Mouse (Mus musculus) hindbrain, embryonic 12.5 days (tissue): ENCODE measurements around the gene Larp1. TPM values are rescaled to one million over a fixed set of nuclear protein-coding genes. Genes with fewer than 3 reads are reported as not detected.

ENCODE experiments used
- ATAC-seq: fragments of 200-750 bp; cut with Nextera tagmentation; 2 replicates; pipeline ENCODE4 v1.8.0; 2017; ENCODE audit warnings: moderate TSS enrichment; ENCODE audit not compliant: low FRiP score
- H3K27ac ChIP-seq: fragments of 300-500 bp; sonication (generic); 2 replicates; pipeline ENCODE4 v1.5.1; 2016; ENCODE audit warnings: mild to moderate bottlenecking
- H3K27me3 ChIP-seq: fragments of 300-500 bp; sonication (generic); 2 replicates; pipeline ENCODE4 v1.6.1; 2016; ENCODE audit warnings: mild to moderate bottlenecking
- H3K36me3 ChIP-seq: fragments of 300-500 bp; sonication (generic); 2 replicates; pipeline ENCODE4 v1.6.1; 2016; ENCODE audit warnings: mild to moderate bottlenecking
- H3K4me1 ChIP-seq: fragments of 300-500 bp; sonication (generic); 2 replicates; pipeline ENCODE4 v1.6.1; 2016
- H3K4me2 ChIP-seq: fragments of 300-500 bp; sonication (generic); replicated peaks from 2 replicates; pipeline ENCODE4 v1.6.1; 2016; ENCODE audit warnings: mild to moderate bottlenecking
- H3K4me3 ChIP-seq: fragments of 300-500 bp; sonication (generic); 2 replicates; pipeline ENCODE4 v1.5.1; 2016; ENCODE audit warnings: mild to moderate bottlenecking
- H3K9ac ChIP-seq: fragments of 300-500 bp; sonication (generic); 2 replicates; pipeline ENCODE4 v1.6.1; 2016; ENCODE audit warnings: mild to moderate bottlenecking, moderate library complexity
- H3K9me3 ChIP-seq: fragments of 300-500 bp; sonication (generic); replicated peaks from 2 replicates; pipeline ENCODE4 v1.6.1; 2016; ENCODE audit warnings: mild to moderate bottlenecking
- WGBS: fragments of 180-500 bp; shearing (Covaris S2); methylation state at CpG from one replicate; pipeline ENCODE4 v1.1.7; 2016; 5-methylcytosine and 5-hydroxymethylcytosine counted together
- polyA plus RNA-seq: library from polyadenylated mRNA; unstranded; fragments of >200 nt; fragmentation: Nextera tagmentation; extraction: Ambion mirVana; gene quantifications from 2 replicates; pipeline ENCODE4 v1.2.1, GENCODE M21; 2016

The Larp1 gene
- polyA plus RNA-seq, 1 experiment from 2014 or later: 19.0 TPM

GRCm38 (mm10) chr11:58021095-58021494 is 12.2 kb downstream of the Larp1 start:
- Histone ChIP-seq H3K4me2 (no peak overlapping the region), H3K27ac (no peak overlapping the region), H3K36me3 (no peaks in the 10 kb centered on the region), H3K9me3 (no peaks in the 10 kb centered on the region), H3K4me1 (peaks cover 35% of the 10 kb centered on the region), H3K27me3 (no peaks in the 10 kb centered on the region), H3K9ac (no peak overlapping the region), H3K4me3 (no peak overlapping the region)
- 92% methylated on average over 1 of the region's 1 CpGs for WGBS
- ATAC-seq: no peak

GRCm38 (mm10) chr11:58021618-58022017 is 12.8 kb downstream of the Larp1 start:
- WGBS: 46% methylated on average over 2 of the region's 2 CpGs

GRCm38 (mm10) chr11:58024271-58024670 is 15.4 kb downstream of the Larp1 start:
- Histone ChIP-seq H3K4me3 (no peak overlapping the region), H3K9me3 (no peaks in the 10 kb centered on the region), H3K9ac (no peak overlapping the region), H3K4me2 (no peak overlapping the region), H3K27ac (no peak overlapping the region), H3K4me1 (peaks cover 17% of the 10 kb centered on the region), H3K36me3 (no peaks in the 10 kb centered on the region), H3K27me3 (no peaks in the 10 kb centered on the region)
- WGBS: 63% methylated on average over 1 of the region's 1 CpGs
- no peak for ATAC-seq

More at GRCm38 (mm10) chr11:58021618-58022017, 12.8 kb downstream of the Larp1 start:
- Histone ChIP-seq H3K4me2 (no peak overlapping the region), H3K27me3 (no peaks in the 10 kb centered on the region), H3K9me3 (no peaks in the 10 kb centered on the region), H3K36me3 (no peaks in the 10 kb centered on the region), H3K4me1 (peaks cover 30% of the 10 kb centered on the region), H3K27ac (no peak overlapping the region), H3K9ac (no peak overlapping the region), H3K4me3 (no peak overlapping the region)
- ATAC-seq: no peak

- ATAC-seq: no peak
Observed at GRCm38 (mm10) chr11:58024671-58025070, 15.8 kb downstream of the Larp1 start.

GRCm38 (mm10) chr11:58025881-58026280 is 17.0 kb downstream of the Larp1 start:
- no peaks in the 10 kb centered on the region for H3K9me3 ChIP-seq
- H3K4me1 ChIP-seq: peaks cover 16% of the 10 kb centered on the region
- no peaks in the 10 kb centered on the region for H3K36me3 ChIP-seq
- H3K4me2 ChIP-seq: no peak overlapping the region
- H3K4me3 ChIP-seq: no peak overlapping the region
- ATAC-seq: no peak
- WGBS: 87% methylated on average over 4 of the region's 4 CpGs
- no peak overlapping the region for H3K27ac ChIP-seq
- no peaks in the 10 kb centered on the region for H3K27me3 ChIP-seq
- H3K9ac ChIP-seq: no peak overlapping the region

More at GRCm38 (mm10) chr11:58024671-58025070, 15.8 kb downstream of the Larp1 start:
- H3K4me2 ChIP-seq: no peak overlapping the region
- no peaks in the 10 kb centered on the region for H3K27me3 ChIP-seq
- H3K9me3 ChIP-seq: no peaks in the 10 kb centered on the region
- H3K27ac ChIP-seq: no peak overlapping the region
- H3K36me3 ChIP-seq: no peaks in the 10 kb centered on the region
- no peak overlapping the region for H3K9ac ChIP-seq
- WGBS: 91% methylated on average over 2 of the region's 2 CpGs
- peaks cover 17% of the 10 kb centered on the region for H3K4me1 ChIP-seq
- no peak overlapping the region for H3K4me3 ChIP-seq

GRCm38 (mm10) chr11:58026337-58026736 is 17.5 kb downstream of the Larp1 start:
- no peak overlapping the region for H3K4me3 ChIP-seq
- H3K9me3 ChIP-seq: no peaks in the 10 kb centered on the region
- no peak overlapping the region for H3K27ac ChIP-seq
- 67% methylated on average over 3 of the region's 3 CpGs for WGBS
- H3K36me3 ChIP-seq: no peaks in the 10 kb centered on the region
- no peak for ATAC-seq
- H3K4me2 ChIP-seq: no peak overlapping the region
- H3K27me3 ChIP-seq: no peaks in the 10 kb centered on the region
- H3K4me1 ChIP-seq: peaks cover 15% of the 10 kb centered on the region
- H3K9ac ChIP-seq: no peak overlapping the region

- no peak overlapping the region for H3K4me2 ChIP-seq
- no peaks in the 10 kb centered on the region for H3K36me3 ChIP-seq
- no peak overlapping the region for H3K27ac ChIP-seq
- H3K9me3 ChIP-seq: no peaks in the 10 kb centered on the region
- H3K4me1 ChIP-seq: peaks cover 12% of the 10 kb centered on the region; the same call in 1 of the 2 replicates
- H3K4me3 ChIP-seq: no peak overlapping the region
- ATAC-seq: no peak
- no peak overlapping the region for H3K9ac ChIP-seq
- H3K27me3 ChIP-seq: no peaks in the 10 kb centered on the region
- WGBS: 69% methylated on average over 1 of the region's 1 CpGs
Observed at GRCm38 (mm10) chr11:58026860-58027259, 18.0 kb downstream of the Larp1 start.

- 83% methylated on average over 1 of the region's 1 CpGs for WGBS
- no peak for ATAC-seq
- Histone ChIP-seq H3K4me1 (0 out of 2 replicates have a peak, but pooled peaks cover 13% of the 10 kb centered on the region), H3K36me3 (no peaks in the 10 kb centered on the region), H3K27ac (no peak overlapping the region), H3K9ac (no peak overlapping the region), H3K4me3 (no peak overlapping the region), H3K27me3 (no peaks in the 10 kb centered on the region), H3K9me3 (no peaks in the 10 kb centered on the region), H3K4me2 (no peak overlapping the region)
Observed at GRCm38 (mm10) chr11:58028981-58029380, 20.1 kb downstream of the Larp1 start.

- no peak for ATAC-seq
- no peaks in the 10 kb centered on the region for H3K36me3 ChIP-seq
- no peaks in the 10 kb centered on the region for H3K27me3 ChIP-seq
- H3K9me3 ChIP-seq: no peaks in the 10 kb centered on the region
- no peak overlapping the region for H3K4me2 ChIP-seq
- H3K4me1 ChIP-seq: 0 out of 2 replicates have a peak, but pooled peaks cover 9% of the 10 kb centered on the region
- H3K4me3 ChIP-seq: no peak overlapping the region
- no peak overlapping the region for H3K9ac ChIP-seq
- no peak overlapping the region for H3K27ac ChIP-seq
- WGBS: 86% methylated on average over 2 of the region's 2 CpGs
Observed at GRCm38 (mm10) chr11:58029869-58030268, 21.0 kb downstream of the Larp1 start.

GRCm38 (mm10) chr11:58031176-58031575 is 22.3 kb downstream of the Larp1 start:
- no peaks in the 10 kb centered on the region for H3K36me3 ChIP-seq
- 78% methylated on average over 6 of the region's 6 CpGs for WGBS
- ATAC-seq: no peak
- H3K9ac ChIP-seq: no peak overlapping the region
- no peak overlapping the region for H3K4me2 ChIP-seq
- no peak overlapping the region for H3K27ac ChIP-seq
- H3K4me3 ChIP-seq: no peak overlapping the region
- H3K4me1 ChIP-seq: 0 out of 2 replicates have a peak, but pooled peaks cover 7% of the 10 kb centered on the region
- H3K27me3 ChIP-seq: no peaks in the 10 kb centered on the region
- H3K9me3 ChIP-seq: no peaks in the 10 kb centered on the region

- H3K4me2 ChIP-seq: no peak overlapping the region
- 93% methylated on average over 3 of the region's 3 CpGs for WGBS
- no peaks in the 10 kb centered on the region for H3K9me3 ChIP-seq
- no peaks in the 10 kb centered on the region for H3K36me3 ChIP-seq
- 0 out of 2 replicates have a peak, but pooled peaks cover 7% of the 10 kb centered on the region for H3K4me1 ChIP-seq
- no peaks in the 10 kb centered on the region for H3K27me3 ChIP-seq
- H3K9ac ChIP-seq: no peak overlapping the region
- no peak overlapping the region for H3K27ac ChIP-seq
- no peak for ATAC-seq
- H3K4me3 ChIP-seq: no peak overlapping the region
Observed at GRCm38 (mm10) chr11:58033635-58034034, 24.8 kb downstream of the Larp1 start.

- WGBS: 86% methylated on average over 1 of the region's 1 CpGs
- Histone ChIP-seq H3K27ac (no peak overlapping the region), H3K4me1 (no peaks in the 10 kb centered on the region), H3K9me3 (no peaks in the 10 kb centered on the region), H3K4me3 (no peak overlapping the region), H3K9ac (no peak overlapping the region), H3K4me2 (no peak overlapping the region), H3K36me3 (peaks cover 26% of the 10 kb centered on the region), H3K27me3 (no peaks in the 10 kb centered on the region)
- ATAC-seq: no peak
Observed at GRCm38 (mm10) chr11:58039027-58039426, 30.2 kb downstream of the Larp1 start.

- WGBS: 90% methylated on average over 5 of the region's 5 CpGs
- ATAC-seq: no peak
- H3K4me3 ChIP-seq: no peak overlapping the region
Observed at GRCm38 (mm10) chr11:58042861-58043431, 34.1 kb downstream of the Larp1 start.

More at GRCm38 (mm10) chr11:58042861-58043431, 34.1 kb downstream of the Larp1 start:
- no peaks in the 10 kb centered on the region for H3K27me3 ChIP-seq
- no peak overlapping the region for H3K4me2 ChIP-seq
- H3K9me3 ChIP-seq: no peaks in the 10 kb centered on the region
- peaks cover 36% of the 10 kb centered on the region for H3K36me3 ChIP-seq
- no peaks in the 10 kb centered on the region for H3K4me1 ChIP-seq
- no peak overlapping the region for H3K27ac ChIP-seq
- no peak overlapping the region for H3K9ac ChIP-seq
